Mouse (Mus musculus): Measurements from ENCODE around the gene Gcg.

DNA sequence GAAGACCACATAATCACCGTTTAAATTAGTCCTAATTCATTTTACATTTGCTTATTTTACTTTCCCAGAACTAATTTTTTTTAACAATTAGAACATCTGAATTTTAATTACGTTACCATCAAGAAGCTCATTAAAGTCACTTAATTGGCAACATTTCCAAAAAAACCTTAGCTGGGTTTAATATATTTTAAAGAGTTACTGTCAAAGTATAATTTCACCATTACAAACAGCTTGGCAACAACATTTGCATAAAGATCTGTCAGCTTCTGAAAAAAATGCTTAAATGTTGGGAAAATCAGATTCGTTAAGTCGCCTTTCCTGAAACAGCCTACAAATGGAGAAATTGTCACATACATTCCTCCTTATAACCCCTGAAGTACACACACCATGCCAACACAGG lies 14.6 kb upstream of the Gcg start:
- TF ChIP-seq GATA1 (IDR thresholded peaks at IDR 0.05; ENCODE audit: borderline replicate concordance, low read length) (no peak), FLI1 (IDR thresholded peaks at IDR 0.05; ENCODE audit: low read length) (no peak)
